Mouse (Mus musculus) CD4-positive helper T cell, adult 2 months (primary cell): Measurements from ENCODE around the gene Mageh1.
A peak's percentile ranks its signal among the peaks of the same experiment; 100 is the strongest.
"Not testable (repeated sequence)": the region's sequence is repeated elsewhere in the genome, so short reads cannot be mapped to it uniquely, and the experiment has no call there.

Experiments used
- DNase-seq: peaks from one replicate; pipeline ENCODE4 v3.0.0-alpha.2; 2012; ENCODE audit warnings: low read depth, missing footprints, low spot score

Gene Mageh1

GRCm38 (mm10) chrX:153037087-153037971 is at the start of gene Mageh1:
Gene Mageh1, minus strand, starts transcription at chrX:153037575.
- peak; percentile 40 for DNase-seq

- DNase-seq, result not testable (repeated sequence)
Measured at GRCm38 (mm10) chrX:153037972-153038744, 783 bp upstream of the Mageh1 start.

- not testable (repeated sequence) for DNase-seq
Measured at GRCm38 (mm10) chrX:153031547-153031946, 5.8 kb downstream of the Mageh1 start.

GRCm38 (mm10) chrX:153025709-153026108 is 11.7 kb downstream of the Mageh1 start:
- DNase-seq, result not testable (repeated sequence)

GRCm38 (mm10) chrX:153025255-153025654 is 12.1 kb downstream of the Mageh1 start:
- not testable (repeated sequence) for DNase-seq

GRCm38 (mm10) chrX:153007685-153008047 is 29.7 kb downstream of the Mageh1 start:
- no peak for DNase-seq

GRCm38 (mm10) chrX:153007021-153007684 is 30.2 kb downstream of the Mageh1 start:
- peak; percentile 18 for DNase-seq

GRCm38 (mm10) chrX:153006387-153006841 is 31.0 kb downstream of the Mageh1 start, which contains the start of gene Usp51:
Gene Usp51, plus strand, starts transcription at chrX:153006469.
- peak; percentile 4 for DNase-seq

- DNase-seq, result not testable (repeated sequence)
Measured at GRCm38 (mm10) chrX:152996105-152996504, 41.3 kb downstream of the Mageh1 start.

- DNase-seq, result not testable (repeated sequence)
Measured at GRCm38 (mm10) chrX:152989852-152990251, 47.5 kb downstream of the Mageh1 start.
